Mouse (Mus musculus) NIH3T3 (cell line): ENCODE measurements around the gene Epha7.

Source experiments
- DNase-seq: peaks from one replicate; pipeline ENCODE4 v3.0.0-alpha.2; 2012; ENCODE audit warnings: low read depth

The Epha7 gene

GRCm38 (mm10) chr4:28812691-28813289 is at the start of gene Epha7:
Gene Epha7, plus strand, starts transcription at chr4:28813131.
- peak; percentile 89 for DNase-seq

- DNase-seq, result peak; percentile 11
These were observed 29.0 kb upstream of the Epha7 start for GRCm38 (mm10) chr4:28783961-28784360.

GRCm38 (mm10) chr4:28808800-28809199 is 4.1 kb upstream of the Epha7 start:
- DNase-seq, result peak; percentile 58

- no peak for DNase-seq
These were observed 3.2 kb upstream of the Epha7 start for GRCm38 (mm10) chr4:28809703-28810102.

- peak; percentile 4 for DNase-seq
These were observed 882 bp downstream of the Epha7 start for GRCm38 (mm10) chr4:28813551-28814475.

GRCm38 (mm10) chr4:28814476-28814815 is 1.5 kb downstream of the Epha7 start:
- no peak for DNase-seq

GRCm38 (mm10) chr4:28814816-28815620 is 2.1 kb downstream of the Epha7 start:
- DNase-seq, result no peak

- DNase-seq, result no peak
These were observed 2.6 kb downstream of the Epha7 start for GRCm38 (mm10) chr4:28815621-28815920.

GRCm38 (mm10) chr4:28823616-28824015 is 10.7 kb downstream of the Epha7 start:
- DNase-seq, result no peak

- peak; percentile 12 for DNase-seq
These were observed 11.7 kb downstream of the Epha7 start for GRCm38 (mm10) chr4:28824616-28825015.

GRCm38 (mm10) chr4:28837669-28838068 is 24.7 kb downstream of the Epha7 start:
- DNase-seq, result no peak

GRCm38 (mm10) chr4:28846311-28846710 is 33.4 kb downstream of the Epha7 start:
- no peak for DNase-seq

GRCm38 (mm10) chr4:28850388-28850787 is 37.5 kb downstream of the Epha7 start:
- no peak for DNase-seq

- no peak for DNase-seq
These were observed 50.1 kb downstream of the Epha7 start for GRCm38 (mm10) chr4:28862845-28863666.

- no peak for DNase-seq
These were observed 53.5 kb downstream of the Epha7 start for GRCm38 (mm10) chr4:28866411-28866810.

- DNase-seq, result no peak
These were observed 58.7 kb downstream of the Epha7 start for GRCm38 (mm10) chr4:28871615-28872014.

GRCm38 (mm10) chr4:28881271-28882044 is 68.5 kb downstream of the Epha7 start:
- DNase-seq, result no peak

- DNase-seq, result no peak
These were observed 76.7 kb downstream of the Epha7 start for GRCm38 (mm10) chr4:28889630-28890029.

- no peak for DNase-seq
These were observed 77.2 kb downstream of the Epha7 start for GRCm38 (mm10) chr4:28890102-28890501.

GRCm38 (mm10) chr4:28895480-28895879 is 82.5 kb downstream of the Epha7 start:
- DNase-seq, result no peak

- DNase-seq, result no peak
These were observed 86.4 kb downstream of the Epha7 start for GRCm38 (mm10) chr4:28899373-28899772.
